Mouse (Mus musculus) megakaryocyte-erythroid progenitor cell, adult 5 weeks (primary cell): ENCODE data around the gene Hmga2. TPM values are rescaled to one million over a fixed set of nuclear protein-coding genes. Genes with fewer than 3 reads are reported as not detected.

ENCODE experiments used
- polyA plus RNA-seq: library from polyadenylated mRNA; stranded (reverse); fragments of >175 nt; gene quantifications from 2 replicates; pipeline ENCODE4 v1.2.3, GENCODE M21; 2012

The Hmga2 gene
- polyA plus RNA-seq: 2.5 and 4.9 TPM in 2 replicates

GRCm38 (mm10) chr10:120475601-120476515 is at the start of gene Hmga2:
Gene Hmga2, minus strand, starts transcription at chr10:120476469.

Other genes starting within 250 kb of the Hmga2 start
- gene Llph, start 249.4 kb downstream of the Hmga2 start, polyA plus RNA-seq: 71.4 and 82.2 TPM in 2 replicates